Mouse (Mus musculus): ENCODE results near the gene Gm2897.
"Not testable (repeated sequence)": the region's sequence is repeated elsewhere in the genome, so short reads cannot be mapped to it uniquely, and the experiment has no call there.

Gene Gm2897

GRCm38 (mm10) chr14:3048727-3049512, at the start of gene Gm2897:
Gene Gm2897 (plus strand): TSS chr14:3049285.
- DNase-seq (ENCODE audit: low spot score) = not testable (repeated sequence)

- DNase-seq (ENCODE audit: low spot score) = not testable (repeated sequence)
Measured at GRCm38 (mm10) chr14:3029702-3030101, 19.4 kb upstream of the Gm2897 start, which contains the start of gene Gm2888. Gene Gm2888 (plus strand): TSS chr14:3030002.

GRCm38 (mm10) chr14:3049513-3049800, 372 bp downstream of the Gm2897 start:
- not testable (repeated sequence) for DNase-seq (ENCODE audit: low spot score)

GRCm38 (mm10) chr14:3050087-3050486, 1.0 kb downstream of the Gm2897 start:
- DNase-seq (ENCODE audit: low spot score) = not testable (repeated sequence)

DNA sequence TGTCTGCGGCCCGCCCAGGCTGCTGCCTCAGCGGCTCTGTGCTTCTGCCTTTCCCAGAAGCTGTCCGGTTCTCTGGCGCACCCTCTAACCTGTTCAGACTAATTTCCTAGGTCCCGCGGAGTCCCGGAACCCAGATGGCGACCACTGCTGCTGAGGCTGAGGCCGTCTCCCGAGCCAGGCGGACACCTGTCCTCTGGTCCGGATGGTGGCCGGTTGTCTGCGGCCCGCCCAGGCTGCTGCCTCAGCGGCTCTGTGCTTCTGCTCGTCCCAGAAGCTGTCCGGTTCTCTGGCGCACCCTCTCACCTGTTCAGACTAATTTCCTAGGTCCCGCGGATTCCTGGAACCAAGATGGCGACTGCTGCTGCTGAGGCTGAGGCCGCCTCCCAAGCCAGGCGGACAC, 67.0 kb downstream of the Gm2897 start:
- peak; percentile 3 for DNase-seq (ENCODE audit: low spot score)

Data from layer of hippocampus, adult 11-12 months (tissue).